In genomic region chr5:134541640-134542039, GRCm38 (mm10) we compare ENCODE assay signal across 10 mouse cellular contexts. TPM values are rescaled to one million over a fixed set of nuclear protein-coding genes. Genes with fewer than 3 reads are reported as not detected.
DNase-seq lines count a peak whose midpoint lies in the region; ATAC-seq and TF ChIP-seq lines count a peak whose summit lies in the region.
"Had no signal": no experiment of that assay in that cellular context is flagged by ENCODE, and none has a peak within 500 bp of the region (broad histone marks: within the 10 kb centered on the region; RNA-seq: fewer than 3 reads in every experiment).

No protein-coding gene starts in this region.

- TF ChIP-seq CTCF in embryonic fibroblast, embryonic 13.5 days (IDR thresholded peaks at IDR 0.05; ENCODE audit: borderline replicate concordance, insufficient read depth, low read length) = no peak

- WGBS in intestine, embryonic 15.5 days = 32% methylated on average over 7 of the region's 7 CpGs

- no peaks in the 10 kb centered on the region for H3K36me3 ChIP-seq in intestine, embryonic 15.5 days

- no peak for TF ChIP-seq POLR2A in embryonic fibroblast, embryonic 13.5 days (IDR thresholded peaks at IDR 0.05; ENCODE audit: low read depth, low read length)

- H3K4me1 ChIP-seq in embryonic fibroblast, embryonic 13.5 days (ENCODE audit: control insufficient read depth, insufficient read depth, low read length) = peaks cover 11% of the 10 kb centered on the region
- H3K4me1 ChIP-seq in intestine, embryonic 15.5 days (replicated peaks) = peaks cover 32% of the 10 kb centered on the region

- no peak overlapping the region for H3K4me2 ChIP-seq in intestine, embryonic 15.5 days (replicated peaks)

- H3K9me3 ChIP-seq in intestine, embryonic 15.5 days = no peaks in the 10 kb centered on the region

- peak overlapping the region; percentile 7; the same call in 1 of the 2 replicates for H3K27ac ChIP-seq in embryonic fibroblast, embryonic 13.5 days (ENCODE audit: insufficient read depth, low read length)
- H3K27ac ChIP-seq in intestine, embryonic 15.5 days = peak overlapping the region; percentile 38

- H3K4me3 ChIP-seq in embryonic fibroblast, embryonic 13.5 days (ENCODE audit: insufficient read depth, low read length) = no peak overlapping the region
- no peak overlapping the region for H3K4me3 ChIP-seq in intestine, embryonic 15.5 days (replicated peaks)

- DNase-seq in adrenal gland, postnatal 25 days = peak; percentile 41
- peak; percentile 91 for DNase-seq in lung, postnatal 10 days
- no peak for DNase-seq in cerebellum, postnatal 10 days
- DNase-seq in right cerebral cortex, adult 18-20 months = no peak

- H3K9ac ChIP-seq in intestine, embryonic 15.5 days = no peak overlapping the region

- no peaks in the 10 kb centered on the region for H3K27me3 ChIP-seq in intestine, embryonic 15.5 days (replicated peaks)

- peak; percentile 32; the same call in 1 of the 2 replicates for ATAC-seq in intestine, embryonic 15.5 days
- ATAC-seq in megakaryocyte progenitor cell, adult 5-6 weeks (replicated peaks; ENCODE audit: poor library complexity) = no peak

RNA-seq across cellular contexts. Expression of gene Clip2, which starts 10.6 kb away (rescaled TPM):
- total RNA-seq in adrenal gland, postnatal 25 days (2021) = 13.9 and 17.8 TPM in 2 replicates
- polyA plus RNA-seq in embryonic fibroblast, embryonic 13.5 days (2011; ENCODE audit: insufficient read length, low read depth, missing spikeins) = 20.3 and 25.6 TPM in 2 replicates
- 3.6 and 3.9 TPM in 2 replicates for polyA plus RNA-seq in intestine, embryonic 15.5 days (2015; fragmentation: Nextera tagmentation; extraction: Ambion mirVana)
- 2.1 and 2.2 TPM in 2 replicates for total RNA-seq in megakaryocyte progenitor cell, adult 5-6 weeks (2015)
- 4.0 and 17.6 TPM in 2 replicates for total RNA-seq in megakaryocyte progenitor cell, adult 5-6 weeks (2017)

RNA-seq across cellular contexts. Expression of gene Syna, which starts 18.3 kb away (rescaled TPM):
- not detected in 2 replicates for total RNA-seq in adrenal gland, postnatal 25 days (2021)
- 0.40 TPM in 1 of 2 replicates, not detected in the other for polyA plus RNA-seq in embryonic fibroblast, embryonic 13.5 days (2011; ENCODE audit: insufficient read length, low read depth, missing spikeins)
- 0.06 and 0.10 TPM in 2 replicates for polyA plus RNA-seq in intestine, embryonic 15.5 days (2015; fragmentation: Nextera tagmentation; extraction: Ambion mirVana)
- total RNA-seq in megakaryocyte progenitor cell, adult 5-6 weeks (2015) = not detected in 2 replicates
- not detected in 2 replicates for total RNA-seq in megakaryocyte progenitor cell, adult 5-6 weeks (2017)
- total RNA-seq: adrenal gland, adult 18-20 months; hematopoietic stem cell, adult 5-6 weeks; neutrophil, adult 5-6 weeks had no signal

RNA-seq across cellular contexts. Expression of gene Rfc2, which starts 39.5 kb away (rescaled TPM):
- 46.6 and 60.4 TPM in 2 replicates for total RNA-seq in adrenal gland, postnatal 25 days (2021)
- polyA plus RNA-seq in embryonic fibroblast, embryonic 13.5 days (2011; ENCODE audit: insufficient read length, low read depth, missing spikeins) = 64.6 and 81.8 TPM in 2 replicates
- 245 and 247 TPM in 2 replicates for polyA plus RNA-seq in intestine, embryonic 15.5 days (2015; fragmentation: Nextera tagmentation; extraction: Ambion mirVana)
- total RNA-seq in megakaryocyte progenitor cell, adult 5-6 weeks (2015) = 230 and 236 TPM in 2 replicates
- 145 and 166 TPM in 2 replicates for total RNA-seq in megakaryocyte progenitor cell, adult 5-6 weeks (2017)

Comparison
In these comparisons a context has a peak if more than half of its experiments do, and no peak if none do; other contexts are left out.
1. DNase-seq: peak in adrenal gland, postnatal 25 days (single experiment) and lung, postnatal 10 days (single experiment); none in cerebellum, postnatal 10 days (0 of 2) and right cerebral cortex, adult 18-20 months (single experiment).